Mouse (Mus musculus): ENCODE measurements around the gene Rtn4r. TPM values are rescaled to one million over a fixed set of nuclear protein-coding genes. Genes with fewer than 3 reads are reported as not detected.

Gene Rtn4r
- polyA plus RNA-seq, 1 experiment from 2014 or later: 29.7 TPM

GRCm38 (mm10) chr16:18172266-18172855 lies 44.9 kb downstream of the Rtn4r start:
- no peaks in the 10 kb centered on the region for H3K9me3 ChIP-seq (replicated peaks; ENCODE audit: control insufficient read depth, low read length, poor library complexity, severe bottlenecking)
- H3K4me2 ChIP-seq (ENCODE audit: low read length): no peak overlapping the region
- WGBS: 5% methylated on average over 7 of the region's 7 CpGs
- H3K27ac ChIP-seq (ENCODE audit: low read length): no peak overlapping the region
- no peaks in the 10 kb centered on the region for H3K36me3 ChIP-seq (ENCODE audit: control insufficient read depth, insufficient read depth, low read length)
- ATAC-seq: peak; percentile 25; the same call in 1 of the 2 replicates
- H3K9ac ChIP-seq (ENCODE audit: low read depth, low read length): no peak overlapping the region
- H3K4me1 ChIP-seq (ENCODE audit: control insufficient read depth, insufficient read depth, low read length): peaks cover 3% of the 10 kb centered on the region; the same call in 1 of the 2 replicates
- H3K27me3 ChIP-seq (ENCODE audit: control insufficient read depth, insufficient read depth, low read depth, low read length): no peaks in the 10 kb centered on the region
- no peak overlapping the region for H3K4me3 ChIP-seq (ENCODE audit: low read depth, low read length)

GRCm38 (mm10) chr16:18173231-18173630 lies 45.8 kb downstream of the Rtn4r start:
- no peaks in the 10 kb centered on the region for H3K36me3 ChIP-seq (ENCODE audit: control insufficient read depth, insufficient read depth, low read length)
- H3K4me3 ChIP-seq (ENCODE audit: low read depth, low read length): no peak overlapping the region
- H3K9ac ChIP-seq (ENCODE audit: low read depth, low read length): no peak overlapping the region
- ATAC-seq: peak; percentile 44; the same call in 1 of the 2 replicates
- WGBS: 70% methylated on average over 9 of the region's 9 CpGs
- no peak overlapping the region for H3K27ac ChIP-seq (ENCODE audit: low read length)
- peaks cover 3% of the 10 kb centered on the region; the same call in 1 of the 2 replicates for H3K4me1 ChIP-seq (ENCODE audit: control insufficient read depth, insufficient read depth, low read length)
- no peak overlapping the region for H3K4me2 ChIP-seq (ENCODE audit: low read length)
- H3K27me3 ChIP-seq (ENCODE audit: control insufficient read depth, insufficient read depth, low read depth, low read length): no peaks in the 10 kb centered on the region
- H3K9me3 ChIP-seq (replicated peaks; ENCODE audit: control insufficient read depth, low read length, poor library complexity, severe bottlenecking): no peaks in the 10 kb centered on the region

- 49% methylated on average over 11 of the region's 11 CpGs for WGBS
- Histone ChIP-seq H3K9ac (ENCODE audit: low read depth, low read length) (no peak overlapping the region), H3K4me3 (ENCODE audit: low read depth, low read length) (no peak overlapping the region), H3K27me3 (ENCODE audit: control insufficient read depth, insufficient read depth, low read depth, low read length) (no peaks in the 10 kb centered on the region), H3K36me3 (ENCODE audit: control insufficient read depth, insufficient read depth, low read length) (no peaks in the 10 kb centered on the region), H3K4me1 (ENCODE audit: control insufficient read depth, insufficient read depth, low read length) (peaks cover 3% of the 10 kb centered on the region; the same call in 1 of the 2 replicates), H3K9me3 (replicated peaks; ENCODE audit: control insufficient read depth, low read length, poor library complexity, severe bottlenecking) (no peaks in the 10 kb centered on the region), H3K4me2 (ENCODE audit: low read length) (no peak overlapping the region), H3K27ac (ENCODE audit: low read length) (no peak overlapping the region)
- no peak for ATAC-seq
Measured at GRCm38 (mm10) chr16:18173788-18174187, 46.3 kb downstream of the Rtn4r start.

- 67% methylated on average over 6 of the region's 6 CpGs for WGBS
- Histone ChIP-seq H3K27ac (ENCODE audit: low read length) (no peak overlapping the region), H3K9ac (ENCODE audit: low read depth, low read length) (no peak overlapping the region), H3K36me3 (ENCODE audit: control insufficient read depth, insufficient read depth, low read length) (no peaks in the 10 kb centered on the region), H3K27me3 (ENCODE audit: control insufficient read depth, insufficient read depth, low read depth, low read length) (no peaks in the 10 kb centered on the region), H3K4me1 (ENCODE audit: control insufficient read depth, insufficient read depth, low read length) (peaks cover 3% of the 10 kb centered on the region; the same call in 1 of the 2 replicates), H3K4me2 (ENCODE audit: low read length) (no peak overlapping the region), H3K9me3 (replicated peaks; ENCODE audit: control insufficient read depth, low read length, poor library complexity, severe bottlenecking) (no peaks in the 10 kb centered on the region), H3K4me3 (ENCODE audit: low read depth, low read length) (no peak overlapping the region)
- ATAC-seq: no peak
Measured at GRCm38 (mm10) chr16:18175817-18176541, 48.5 kb downstream of the Rtn4r start.

GRCm38 (mm10) chr16:18176758-18177157 lies 49.3 kb downstream of the Rtn4r start:
- H3K4me3 ChIP-seq (ENCODE audit: low read depth, low read length): no peak overlapping the region
- ATAC-seq: no peak
- peaks cover 3% of the 10 kb centered on the region; the same call in 1 of the 2 replicates for H3K4me1 ChIP-seq (ENCODE audit: control insufficient read depth, insufficient read depth, low read length)
- no peaks in the 10 kb centered on the region for H3K9me3 ChIP-seq (replicated peaks; ENCODE audit: control insufficient read depth, low read length, poor library complexity, severe bottlenecking)
- H3K36me3 ChIP-seq (ENCODE audit: control insufficient read depth, insufficient read depth, low read length): no peaks in the 10 kb centered on the region
- no peaks in the 10 kb centered on the region for H3K27me3 ChIP-seq (ENCODE audit: control insufficient read depth, insufficient read depth, low read depth, low read length)
- 80% methylated on average over 4 of the region's 4 CpGs for WGBS
- H3K4me2 ChIP-seq (ENCODE audit: low read length): no peak overlapping the region
- H3K27ac ChIP-seq (ENCODE audit: low read length): no peak overlapping the region
- H3K9ac ChIP-seq (ENCODE audit: low read depth, low read length): no peak overlapping the region

GRCm38 (mm10) chr16:18179591-18179990 lies 52.1 kb downstream of the Rtn4r start:
- WGBS: 13% methylated on average over 2 of the region's 2 CpGs
- no peaks in the 10 kb centered on the region for H3K36me3 ChIP-seq (ENCODE audit: control insufficient read depth, insufficient read depth, low read length)
- no peaks in the 10 kb centered on the region for H3K4me1 ChIP-seq (ENCODE audit: control insufficient read depth, insufficient read depth, low read length)
- H3K9ac ChIP-seq (ENCODE audit: low read depth, low read length): no peak overlapping the region
- ATAC-seq: no peak
- no peak overlapping the region for H3K4me2 ChIP-seq (ENCODE audit: low read length)
- H3K4me3 ChIP-seq (ENCODE audit: low read depth, low read length): no peak overlapping the region
- no peak overlapping the region for H3K27ac ChIP-seq (ENCODE audit: low read length)
- no peaks in the 10 kb centered on the region for H3K27me3 ChIP-seq (ENCODE audit: control insufficient read depth, insufficient read depth, low read depth, low read length)
- no peaks in the 10 kb centered on the region for H3K9me3 ChIP-seq (replicated peaks; ENCODE audit: control insufficient read depth, low read length, poor library complexity, severe bottlenecking)

- H3K4me1 ChIP-seq (ENCODE audit: control insufficient read depth, insufficient read depth, low read length): no peaks in the 10 kb centered on the region
- no peaks in the 10 kb centered on the region for H3K36me3 ChIP-seq (ENCODE audit: control insufficient read depth, insufficient read depth, low read length)
- no peak overlapping the region for H3K4me3 ChIP-seq (ENCODE audit: low read depth, low read length)
- H3K27ac ChIP-seq (ENCODE audit: low read length): no peak overlapping the region
- WGBS: 61% methylated on average over 10 of the region's 10 CpGs
- ATAC-seq: no peak
- no peak overlapping the region for H3K4me2 ChIP-seq (ENCODE audit: low read length)
- no peak overlapping the region for H3K9ac ChIP-seq (ENCODE audit: low read depth, low read length)
- H3K9me3 ChIP-seq (replicated peaks; ENCODE audit: control insufficient read depth, low read length, poor library complexity, severe bottlenecking): no peaks in the 10 kb centered on the region
- H3K27me3 ChIP-seq (ENCODE audit: control insufficient read depth, insufficient read depth, low read depth, low read length): no peaks in the 10 kb centered on the region
Measured at GRCm38 (mm10) chr16:18181398-18181797, 54.0 kb downstream of the Rtn4r start.

GRCm38 (mm10) chr16:18182766-18183165 lies 55.3 kb downstream of the Rtn4r start:
- H3K4me1 ChIP-seq (ENCODE audit: control insufficient read depth, insufficient read depth, low read length): no peaks in the 10 kb centered on the region
- no peak for ATAC-seq
- H3K27ac ChIP-seq (ENCODE audit: low read length): no peak overlapping the region
- H3K9ac ChIP-seq (ENCODE audit: low read depth, low read length): no peak overlapping the region
- no peaks in the 10 kb centered on the region for H3K36me3 ChIP-seq (ENCODE audit: control insufficient read depth, insufficient read depth, low read length)
- H3K9me3 ChIP-seq (replicated peaks; ENCODE audit: control insufficient read depth, low read length, poor library complexity, severe bottlenecking): no peaks in the 10 kb centered on the region
- whole genome bisulfite sequencing: 82% methylated on average over 8 of the region's 8 CpGs
- no peaks in the 10 kb centered on the region for H3K27me3 ChIP-seq (ENCODE audit: control insufficient read depth, insufficient read depth, low read depth, low read length)
- no peak overlapping the region for H3K4me2 ChIP-seq (ENCODE audit: low read length)
- H3K4me3 ChIP-seq (ENCODE audit: low read depth, low read length): no peak overlapping the region

GRCm38 (mm10) chr16:18185715-18186449 lies 58.4 kb downstream of the Rtn4r start:
- Histone ChIP-seq H3K4me2 (ENCODE audit: low read length) (no peak overlapping the region), H3K27ac (ENCODE audit: low read length) (no peak overlapping the region), H3K9ac (ENCODE audit: low read depth, low read length) (no peak overlapping the region), H3K9me3 (replicated peaks; ENCODE audit: control insufficient read depth, low read length, poor library complexity, severe bottlenecking) (no peaks in the 10 kb centered on the region), H3K36me3 (ENCODE audit: control insufficient read depth, insufficient read depth, low read length) (no peaks in the 10 kb centered on the region), H3K4me3 (ENCODE audit: low read depth, low read length) (no peak overlapping the region), H3K27me3 (ENCODE audit: control insufficient read depth, insufficient read depth, low read depth, low read length) (no peaks in the 10 kb centered on the region), H3K4me1 (ENCODE audit: control insufficient read depth, insufficient read depth, low read length) (no peaks in the 10 kb centered on the region)
- no peak for ATAC-seq
- WGBS: 82% methylated on average over 8 of the region's 8 CpGs

Measured in midbrain, embryonic 16.5 days (tissue).